Mouse (Mus musculus): Measurements from ENCODE around the gene S1pr1. TPM values are rescaled to one million over a fixed set of nuclear protein-coding genes. Genes with fewer than 3 reads are reported as not detected.

S1pr1 gene
- polyA plus RNA-seq, 1 experiment from 2014 or later: 21.1 TPM

- H3K27me3 ChIP-seq: no peaks in the 10 kb centered on the region
- no peaks in the 10 kb centered on the region for H3K36me3 ChIP-seq
- no peaks in the 10 kb centered on the region for H3K9me3 ChIP-seq (replicated peaks)
- H3K4me2 ChIP-seq: no peak overlapping the region
- no peak overlapping the region for H3K9ac ChIP-seq
- 55% methylated on average over 8 of the region's 8 CpGs for WGBS
- no peak overlapping the region for H3K4me3 ChIP-seq (replicated peaks)
- H3K27ac ChIP-seq: no peak overlapping the region
- no peaks in the 10 kb centered on the region for H3K4me1 ChIP-seq
- no peak for ATAC-seq (replicated peaks; ENCODE audit: low FRiP score)
Observed at GRCm38 (mm10) chr3:115666547-115666946, 48.3 kb downstream of the S1pr1 start.

GRCm38 (mm10) chr3:115664497-115664896 is 50.4 kb downstream of the S1pr1 start:
- 42% methylated on average over 3 of the region's 3 CpGs for WGBS
- H3K9ac ChIP-seq: no peak overlapping the region
- H3K36me3 ChIP-seq: no peaks in the 10 kb centered on the region
- H3K9me3 ChIP-seq (replicated peaks): no peaks in the 10 kb centered on the region
- no peak overlapping the region for H3K4me3 ChIP-seq (replicated peaks)
- no peaks in the 10 kb centered on the region for H3K4me1 ChIP-seq
- no peak for ATAC-seq (replicated peaks; ENCODE audit: low FRiP score)
- no peaks in the 10 kb centered on the region for H3K27me3 ChIP-seq
- no peak overlapping the region for H3K4me2 ChIP-seq
- H3K27ac ChIP-seq: no peak overlapping the region

- WGBS: 46% methylated on average over 9 of the region's 9 CpGs
- no peaks in the 10 kb centered on the region for H3K4me1 ChIP-seq
- no peaks in the 10 kb centered on the region for H3K9me3 ChIP-seq (replicated peaks)
- H3K4me2 ChIP-seq: no peak overlapping the region
- no peak overlapping the region for H3K27ac ChIP-seq
- ATAC-seq (replicated peaks; ENCODE audit: low FRiP score): peak; percentile 91
- no peaks in the 10 kb centered on the region for H3K36me3 ChIP-seq
- no peak overlapping the region for H3K9ac ChIP-seq
- no peak overlapping the region for H3K4me3 ChIP-seq (replicated peaks)
- no peaks in the 10 kb centered on the region for H3K27me3 ChIP-seq
Observed at GRCm38 (mm10) chr3:115660701-115661460, 54.0 kb downstream of the S1pr1 start.

Other genes with a start within 250 kb of the S1pr1 start
- 27.4 and 28.4 TPM in 2 replicates for gene Dph5, start 172.8 kb upstream of the S1pr1 start, polyA plus RNA-seq (2015; fragmentation: Nextera tagmentation; extraction: Ambion mirVana)